Mouse (Mus musculus): Measurements from ENCODE around the gene Mrps9.

Mrps9 gene

DNA sequence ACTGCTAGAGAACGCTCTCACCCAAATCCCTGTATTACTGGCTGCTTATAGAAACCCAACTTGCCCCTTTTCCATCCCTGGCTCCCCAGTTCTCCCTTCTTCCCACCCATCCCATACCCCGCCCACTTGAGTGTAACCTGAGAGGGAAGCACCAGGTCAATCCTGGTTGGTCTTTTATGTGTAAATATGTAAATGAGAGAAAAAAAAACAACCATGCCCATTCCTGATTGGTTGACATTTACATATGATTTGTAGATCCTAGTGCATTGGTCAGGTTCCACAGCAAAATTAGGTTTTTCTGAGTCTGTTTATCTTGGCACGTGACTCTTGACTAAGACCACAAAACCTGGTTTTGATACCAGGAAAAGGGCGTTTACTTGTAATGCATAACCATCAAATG, 66.9 kb downstream of the Mrps9 start:
- Histone ChIP-seq H3K27me3 (ENCODE audit: insufficient read depth, low read length) (peaks cover 20% of the 10 kb centered on the region), H3K36me3 (ENCODE audit: insufficient read depth, low read length) (no peaks in the 10 kb centered on the region), H3K9me3 (ENCODE audit: low read length) (no peaks in the 10 kb centered on the region), H3K4me1 (replicated peaks; ENCODE audit: low read depth, low read length) (peaks cover 33% of the 10 kb centered on the region), H3K4me3 (replicated peaks; ENCODE audit: low read length) (peak overlapping the region; percentile 56)
- TF ChIP-seq NANOG (IDR thresholded peaks at IDR 0.05; ENCODE audit: borderline replicate concordance, low read length) (no peak), POU5F1 (IDR thresholded peaks at IDR 0.05; ENCODE audit: borderline replicate concordance, low read length) (no peak), CTCF (conservative IDR thresholded peaks at IDR 0.05; ENCODE audit: low read length) (no peak)

DNA sequence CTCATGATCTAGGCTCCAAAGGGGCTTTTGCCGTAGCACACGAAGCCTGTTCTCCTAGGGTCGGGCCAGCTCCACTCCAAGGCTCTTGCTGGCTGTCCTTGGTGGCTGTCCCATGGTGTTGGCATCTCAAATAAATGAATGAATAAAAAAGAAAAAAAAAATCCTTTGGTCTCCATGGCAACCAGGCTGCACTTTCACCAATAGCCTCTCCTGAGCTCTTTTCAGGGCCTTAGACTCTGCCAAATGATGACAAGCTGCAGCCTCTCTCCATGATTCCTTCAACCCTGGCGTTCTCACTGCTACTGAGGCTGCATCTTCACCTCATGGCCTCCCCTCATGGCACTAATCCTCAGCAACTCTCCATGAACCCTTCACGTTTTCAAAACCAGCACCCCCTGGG, 72.9 kb downstream of the Mrps9 start:
- no peaks in the 10 kb centered on the region for H3K36me3 ChIP-seq (ENCODE audit: insufficient read depth, low read length)
- TF ChIP-seq NANOG (IDR thresholded peaks at IDR 0.05; ENCODE audit: borderline replicate concordance, low read length) = no peak
- TF ChIP-seq CTCF (conservative IDR thresholded peaks at IDR 0.05; ENCODE audit: low read length) = no peak
- TF ChIP-seq POU5F1 (IDR thresholded peaks at IDR 0.05; ENCODE audit: borderline replicate concordance, low read length) = no peak
- 0 out of 2 replicates have a peak, but pooled peaks cover 5% of the 10 kb centered on the region for H3K27me3 ChIP-seq (ENCODE audit: insufficient read depth, low read length)
- H3K4me3 ChIP-seq (replicated peaks; ENCODE audit: low read length) = no peak overlapping the region
- H3K4me1 ChIP-seq (replicated peaks; ENCODE audit: low read depth, low read length) = peaks cover 7% of the 10 kb centered on the region
- no peaks in the 10 kb centered on the region for H3K9me3 ChIP-seq (ENCODE audit: low read length)

DNA sequence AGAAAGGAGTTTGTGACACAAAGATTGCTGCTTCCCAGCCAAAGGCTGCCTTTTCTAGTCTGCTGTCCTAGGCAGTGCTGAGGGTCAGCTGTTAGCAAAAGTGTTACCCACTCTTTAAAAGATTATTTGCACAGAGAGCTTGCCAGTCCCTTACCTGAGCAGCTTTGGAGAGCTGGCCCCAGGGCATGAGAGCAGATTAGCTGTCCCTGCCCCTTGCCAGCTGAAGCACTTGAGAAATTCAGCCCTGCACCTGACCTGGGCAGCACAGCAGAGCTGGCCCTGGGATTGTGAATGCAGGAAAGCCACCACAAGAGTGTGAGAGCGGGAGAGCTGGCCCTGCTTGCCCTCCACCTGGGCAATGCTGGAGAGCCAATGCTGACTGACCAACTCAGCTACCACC, 82.6 kb downstream of the Mrps9 start:
- H3K4me3 ChIP-seq (replicated peaks; ENCODE audit: low read length) = no peak overlapping the region
- TF ChIP-seq CTCF (conservative IDR thresholded peaks at IDR 0.05; ENCODE audit: low read length) (no peak), NANOG (IDR thresholded peaks at IDR 0.05; ENCODE audit: borderline replicate concordance, low read length) (no peak), POU5F1 (IDR thresholded peaks at IDR 0.05; ENCODE audit: borderline replicate concordance, low read length) (no peak)
- H3K9me3 ChIP-seq (ENCODE audit: low read length) = 0 out of 2 replicates have a peak, but pooled peaks cover under 1% of the 10 kb centered on the region

DNA sequence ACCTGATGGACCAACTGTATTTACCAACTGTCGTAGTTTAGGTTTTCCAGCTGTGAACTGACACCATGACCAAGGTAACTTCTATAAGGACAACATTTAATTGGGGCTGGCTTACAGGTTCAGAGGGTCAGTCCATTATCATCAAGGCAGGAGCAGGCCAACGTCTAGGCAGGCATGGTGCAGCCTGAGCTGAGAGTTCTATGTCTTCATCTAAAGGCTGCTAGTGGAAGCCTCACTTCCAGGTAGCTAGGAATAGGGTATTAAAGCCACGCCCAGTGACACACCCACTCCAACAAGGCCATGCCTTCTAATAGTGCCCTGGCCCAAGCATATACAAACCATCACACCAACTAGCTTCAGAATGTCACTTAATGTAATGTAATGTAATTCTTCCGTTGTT, 97.5 kb downstream of the Mrps9 start:
- Histone ChIP-seq H3K9me3 (ENCODE audit: low read length) (no peaks in the 10 kb centered on the region), H3K36me3 (ENCODE audit: insufficient read depth, low read length) (no peaks in the 10 kb centered on the region), H3K4me3 (replicated peaks; ENCODE audit: low read length) (no peak overlapping the region), H3K4me1 (replicated peaks; ENCODE audit: low read depth, low read length) (peaks cover 26% of the 10 kb centered on the region), H3K27me3 (ENCODE audit: insufficient read depth, low read length) (peaks cover 25% of the 10 kb centered on the region)
- TF ChIP-seq POU5F1 (IDR thresholded peaks at IDR 0.05; ENCODE audit: borderline replicate concordance, low read length) (no peak), NANOG (IDR thresholded peaks at IDR 0.05; ENCODE audit: borderline replicate concordance, low read length) (no peak), CTCF (conservative IDR thresholded peaks at IDR 0.05; ENCODE audit: low read length) (no peak)

More for the DNA sequence above, 82.6 kb downstream of the Mrps9 start:
- Histone ChIP-seq H3K4me1 (replicated peaks; ENCODE audit: low read depth, low read length) (peaks cover 5% of the 10 kb centered on the region; the same call in 1 of the 2 replicates), H3K36me3 (ENCODE audit: insufficient read depth, low read length) (no peaks in the 10 kb centered on the region), H3K27me3 (ENCODE audit: insufficient read depth, low read length) (peaks cover 2% of the 10 kb centered on the region; the same call in 1 of the 2 replicates)

DNA sequence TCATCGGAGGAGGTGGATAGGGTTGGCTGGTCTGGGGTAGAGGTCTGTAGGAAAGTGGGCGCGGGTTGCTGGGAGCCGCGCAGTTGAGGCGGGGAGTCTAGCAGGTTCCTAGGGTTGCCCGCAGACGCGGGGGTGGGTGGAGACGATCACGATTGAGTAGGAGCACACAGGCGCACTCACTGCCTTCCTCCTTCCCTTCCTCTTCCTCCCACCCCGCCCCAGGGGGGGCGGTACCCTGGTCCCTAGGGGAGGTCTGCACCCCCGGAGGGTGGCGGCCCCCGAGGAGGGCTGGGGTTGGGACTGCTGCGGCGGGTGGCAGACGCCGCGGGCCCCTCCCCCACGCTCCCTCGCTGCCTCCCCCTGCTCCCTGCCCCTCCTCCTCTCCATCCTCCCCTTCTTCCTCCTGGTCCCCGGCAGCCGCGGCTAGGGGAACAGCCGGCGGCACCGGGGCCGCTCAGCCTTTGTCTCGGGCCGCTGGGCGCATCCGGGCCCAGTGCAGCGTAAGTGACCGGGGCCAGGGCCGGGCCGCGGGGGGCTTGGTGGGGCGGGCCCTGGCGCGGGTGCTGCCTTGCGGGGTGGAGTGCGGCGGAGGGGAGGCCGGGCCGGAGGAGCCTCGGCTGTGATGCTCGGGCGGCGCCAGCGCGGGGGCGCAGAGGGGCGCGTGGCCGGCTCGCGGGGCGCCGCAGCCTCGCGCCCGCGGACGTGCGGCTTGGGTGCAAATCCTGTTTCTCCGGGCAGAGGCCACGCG, 101.9 kb downstream of the Mrps9 start, which contains the start of gene Gpr45:
Gene Gpr45 (plus strand): TSS at position 139 of the 748 bp plus-strand sequence.
- H3K4me1 ChIP-seq (replicated peaks; ENCODE audit: low read depth, low read length) = peaks cover 27% of the 10 kb centered on the region
- TF ChIP-seq POU5F1 (IDR thresholded peaks at IDR 0.05; ENCODE audit: borderline replicate concordance, low read length) (no peak), NANOG (IDR thresholded peaks at IDR 0.05; ENCODE audit: borderline replicate concordance, low read length) (no peak), CTCF (conservative IDR thresholded peaks at IDR 0.05; ENCODE audit: low read length) (no peak)
- H3K36me3 ChIP-seq (ENCODE audit: insufficient read depth, low read length) = no peaks in the 10 kb centered on the region
- H3K9me3 ChIP-seq (ENCODE audit: low read length) = no peaks in the 10 kb centered on the region
- peak within 1 kb of the TSS; percentile 83 for H3K4me3 ChIP-seq (replicated peaks; ENCODE audit: low read length)
- H3K27me3 ChIP-seq (ENCODE audit: insufficient read depth, low read length) = peaks cover 53% of the 10 kb centered on the region

DNA sequence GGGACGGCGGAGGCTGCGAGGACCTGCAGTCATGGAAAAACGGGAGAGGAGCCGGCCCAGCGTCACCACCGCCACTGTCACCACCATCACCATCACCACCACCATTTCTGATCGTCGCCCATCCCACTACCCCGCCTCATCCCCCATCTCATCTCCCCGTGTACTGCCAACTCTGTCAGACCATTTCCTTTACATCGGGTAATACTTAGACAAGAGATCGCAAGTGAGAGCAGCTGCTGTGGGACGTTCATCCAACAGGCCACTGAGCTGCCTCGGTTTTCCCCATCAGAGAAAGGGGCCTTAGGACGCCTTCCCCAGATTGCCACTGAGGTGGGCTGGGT, 102.4 kb downstream of the Mrps9 start:
- TF ChIP-seq NANOG (IDR thresholded peaks at IDR 0.05; ENCODE audit: borderline replicate concordance, low read length) (no peak), CTCF (conservative IDR thresholded peaks at IDR 0.05; ENCODE audit: low read length) (no peak), POU5F1 (IDR thresholded peaks at IDR 0.05; ENCODE audit: borderline replicate concordance, low read length) (no peak)
- H3K27me3 ChIP-seq (ENCODE audit: insufficient read depth, low read length) = peaks cover 53% of the 10 kb centered on the region
- peaks cover 25% of the 10 kb centered on the region for H3K4me1 ChIP-seq (replicated peaks; ENCODE audit: low read depth, low read length)
- H3K9me3 ChIP-seq (ENCODE audit: low read length) = no peaks in the 10 kb centered on the region
- peak overlapping the region; percentile 83 for H3K4me3 ChIP-seq (replicated peaks; ENCODE audit: low read length)
- H3K36me3 ChIP-seq (ENCODE audit: insufficient read depth, low read length) = no peaks in the 10 kb centered on the region

Measured in E14TG2a.4 (cell line).